Mouse (Mus musculus): ENCODE results near the gene Gm49358. TPM values are rescaled to one million over a fixed set of nuclear protein-coding genes. Genes with fewer than 3 reads are reported as not detected.

The Gm49358 gene
- 4.6 TPM for polyA plus RNA-seq (2014; fragmentation: Illumina TruSeq; extraction: RNeasy Lipid Tissue Mini Kit (QIAGEN cat#74804); ENCODE audit: low read depth, low replicate concordance)

GRCm38 (mm10) chr10:86763672-86764071 is at the start of gene Gm49358:
Gene Gm49358 (plus strand): TSS chr10:86763972.

GRCm38 (mm10) chr10:86778398-86779116 is 14.8 kb downstream of the Gm49358 start, which contains the start of gene Nt5dc3:
Gene Nt5dc3 (plus strand): TSS chr10:86779005.

Other genes starting within 250 kb of the Gm49358 start
- gene Hsp90b1, start 58.5 kb upstream of the Gm49358 start, polyA plus RNA-seq (2014; fragmentation: Illumina TruSeq; extraction: RNeasy Lipid Tissue Mini Kit (QIAGEN cat#74804); ENCODE audit: low read depth, low replicate concordance): 280 TPM
- 2.6 TPM for gene Ttc41, start 58.2 kb upstream of the Gm49358 start, polyA plus RNA-seq (2014; fragmentation: Illumina TruSeq; extraction: RNeasy Lipid Tissue Mini Kit (QIAGEN cat#74804); ENCODE audit: low read depth, low replicate concordance)
- gene Nt5dc3, start 15.0 kb downstream of the Gm49358 start, polyA plus RNA-seq (2014; fragmentation: Illumina TruSeq; extraction: RNeasy Lipid Tissue Mini Kit (QIAGEN cat#74804); ENCODE audit: low read depth, low replicate concordance): 30.1 TPM
- 0.68 TPM for gene Stab2, start 244.1 kb downstream of the Gm49358 start, polyA plus RNA-seq (2014; fragmentation: Illumina TruSeq; extraction: RNeasy Lipid Tissue Mini Kit (QIAGEN cat#74804); ENCODE audit: low read depth, low replicate concordance)

Data from heart, adult 10 weeks (tissue).